Mouse (Mus musculus) lung, embryonic 16.5 days (tissue): ENCODE results near the gene Git2. TPM values are rescaled to one million over a fixed set of nuclear protein-coding genes. Genes with fewer than 3 reads are reported as not detected.

ENCODE experiments used
- ATAC-seq: fragments of 200-750 bp; cut with Nextera tagmentation; 2 replicates; pipeline ENCODE4 v1.8.0; 2017; ENCODE audit warnings: low read depth, mild to moderate bottlenecking, moderate library complexity
- H3K27ac ChIP-seq: fragments of 300-500 bp; sonication (generic); 2 replicates; pipeline ENCODE4 v1.5.1; 2014; ENCODE audit warnings: mild to moderate bottlenecking, control low read depth, low read length
- H3K27me3 ChIP-seq: fragments of 300-500 bp; sonication (generic); 2 replicates; pipeline ENCODE4 v1.6.1; 2014; ENCODE audit warnings: low read depth, low read length, mixed read lengths; ENCODE audit not compliant: control insufficient read depth, insufficient read depth
- H3K36me3 ChIP-seq: fragments of 300-500 bp; sonication (generic); 2 replicates; pipeline ENCODE4 v1.6.1; 2014; ENCODE audit warnings: low read length; ENCODE audit not compliant: control insufficient read depth, insufficient read depth
- H3K4me1 ChIP-seq: fragments of 300-500 bp; sonication (generic); replicated peaks from 2 replicates; pipeline ENCODE4 v1.6.1; 2014; ENCODE audit warnings: low read length, mixed read lengths; ENCODE audit not compliant: control insufficient read depth, insufficient read depth
- H3K4me2 ChIP-seq: fragments of 300-500 bp; sonication (generic); 2 replicates; pipeline ENCODE4 v1.6.1; 2014; ENCODE audit warnings: low read depth, low read length, control low read depth
- H3K4me3 ChIP-seq: fragments of 300-500 bp; sonication (generic); 2 replicates; pipeline ENCODE4 v1.5.1; 2014; ENCODE audit warnings: mild to moderate bottlenecking, low read length, control low read depth
- H3K9ac ChIP-seq: fragments of 300-500 bp; sonication (generic); 2 replicates; pipeline ENCODE4 v1.6.1; 2014; ENCODE audit warnings: low read length, control low read depth
- H3K9me3 ChIP-seq: fragments of 300-500 bp; sonication (generic); 2 replicates; pipeline ENCODE4 v1.6.1; 2016; ENCODE audit warnings: low read length; ENCODE audit not compliant: control insufficient read depth
- WGBS: fragments of 180-500 bp; shearing (Covaris S2); extraction: QIAGEN DNeasy Blood & Tissue Kit; methylation state at CpG from one replicate; pipeline ENCODE4 v1.1.7; 2014; 5-methylcytosine and 5-hydroxymethylcytosine counted together
- polyA plus RNA-seq: library from polyadenylated mRNA; unstranded; fragments of >200 nt; fragmentation: Nextera tagmentation; extraction: Ambion mirVana; gene quantifications from 2 replicates; pipeline ENCODE4 v1.2.1, GENCODE M21; 2015

Gene Git2
- polyA plus RNA-seq, 1 experiment from 2014 or later = 59.0 TPM

DNA sequence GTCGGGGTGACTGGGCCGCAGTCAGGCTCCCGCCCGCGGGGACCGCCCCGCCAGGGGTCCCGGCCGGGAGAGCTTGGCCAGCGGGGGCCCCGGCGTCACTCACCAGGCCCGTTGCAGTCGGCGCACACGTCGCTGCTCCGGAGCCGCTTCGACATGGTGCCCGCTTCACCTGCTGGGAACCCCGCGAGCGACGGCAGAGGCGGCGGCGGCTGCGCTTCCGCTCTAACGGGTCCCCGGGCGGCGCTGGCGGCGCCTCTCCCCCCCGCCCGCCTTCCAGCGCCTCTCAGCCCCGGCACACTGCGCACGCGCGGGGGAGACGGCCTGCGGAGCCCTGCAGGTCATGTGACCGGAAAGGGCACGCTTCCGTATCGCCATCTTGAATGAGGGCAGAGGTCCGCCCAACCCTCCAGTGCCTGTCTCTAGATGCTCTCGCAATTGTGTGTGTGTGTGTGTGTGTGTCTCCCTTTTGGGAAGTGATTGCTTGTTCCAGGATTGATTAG is 2.1 kb downstream of the Git2 start:
- 0% methylated on average over 43 of the region's 52 CpGs for WGBS
- Histone ChIP-seq H3K9me3 (no peaks in the 10 kb centered on the region), H3K27ac (peak overlapping the region; percentile 86), H3K27me3 (no peaks in the 10 kb centered on the region), H3K4me3 (peak overlapping the region; percentile 74), H3K4me1 (peaks cover 20% of the 10 kb centered on the region), H3K4me2 (peak overlapping the region; percentile 70), H3K9ac (peak overlapping the region; percentile 92), H3K36me3 (no peaks in the 10 kb centered on the region)
- ATAC-seq = peak; percentile 89

DNA sequence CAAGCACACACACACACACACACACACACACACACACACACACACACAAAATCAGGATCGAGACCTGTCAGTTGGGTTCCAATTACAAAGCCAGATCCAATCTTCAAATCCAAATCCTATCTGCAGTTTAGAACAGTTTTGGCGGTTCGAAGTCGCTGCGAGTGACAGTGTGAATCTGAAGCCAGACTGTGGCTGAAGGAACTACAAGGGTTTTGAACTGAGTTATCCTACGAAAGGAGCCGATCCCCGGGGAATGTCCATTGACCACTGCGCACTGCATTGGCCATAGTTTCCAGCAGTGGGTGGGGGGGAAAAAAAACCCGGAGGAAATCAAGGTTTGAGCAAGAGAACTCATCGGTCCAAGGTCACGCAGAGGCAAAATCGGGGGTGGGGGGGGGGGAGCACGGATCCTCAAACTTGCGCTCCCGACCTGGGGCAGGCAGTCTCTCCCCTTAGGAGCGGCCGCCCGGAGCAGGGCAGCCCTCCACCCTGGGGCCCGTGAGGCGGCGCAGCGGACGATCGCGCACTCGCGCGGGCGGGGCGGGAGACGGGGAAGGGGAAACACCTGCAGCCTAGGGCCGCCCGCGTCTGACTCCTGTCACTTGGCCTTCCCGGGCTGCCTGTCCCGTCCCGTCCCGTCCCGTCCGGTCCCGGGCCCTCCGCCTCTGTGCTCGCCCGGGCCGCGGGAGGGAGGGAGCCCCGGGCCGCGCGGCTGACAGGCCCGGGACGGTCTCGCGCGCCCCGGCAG is 2.7 kb downstream of the Git2 start:
- no peaks in the 10 kb centered on the region for H3K9me3 ChIP-seq
- H3K4me2 ChIP-seq = peak overlapping the region; percentile 70
- WGBS = under 1% methylated on average over 22 of the region's 57 CpGs
- H3K4me1 ChIP-seq = peaks cover 20% of the 10 kb centered on the region
- peak overlapping the region; percentile 74 for H3K4me3 ChIP-seq
- no peaks in the 10 kb centered on the region for H3K36me3 ChIP-seq
- ATAC-seq = peak; percentile 63
- peak overlapping the region; percentile 81 for H3K27ac ChIP-seq
- peak overlapping the region; percentile 92 for H3K9ac ChIP-seq
- H3K27me3 ChIP-seq = no peaks in the 10 kb centered on the region

DNA sequence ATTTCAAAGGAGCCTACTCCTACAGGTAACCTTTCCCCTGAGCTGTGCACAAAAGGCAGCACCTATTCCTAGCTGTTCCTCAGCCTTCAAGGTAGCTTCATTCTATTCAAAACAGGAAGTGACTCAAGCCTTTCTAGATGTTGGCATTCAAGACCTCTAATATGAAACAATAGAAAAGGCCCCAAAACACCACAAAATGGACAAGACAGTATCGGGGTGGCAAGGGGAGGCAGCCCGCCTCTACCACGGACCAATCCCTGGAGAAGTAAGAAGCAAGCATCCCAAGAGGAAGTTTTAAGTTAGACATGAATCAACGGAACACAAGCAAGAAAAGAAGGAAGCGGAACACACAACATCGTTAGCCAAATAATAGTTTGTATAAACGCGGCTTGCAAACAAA is 3.5 kb downstream of the Git2 start:
- Histone ChIP-seq H3K4me1 (peaks cover 20% of the 10 kb centered on the region), H3K9me3 (no peaks in the 10 kb centered on the region), H3K36me3 (no peaks in the 10 kb centered on the region; the same call in 1 of the 2 replicates), H3K4me3 (peak overlapping the region; percentile 74), H3K4me2 (peak overlapping the region; percentile 70), H3K27me3 (no peaks in the 10 kb centered on the region), H3K9ac (peak overlapping the region; percentile 92), H3K27ac (peak overlapping the region; percentile 36; the same call in 1 of the 2 replicates)
- 66% methylated on average over 8 of the region's 8 CpGs for WGBS
- no peak for ATAC-seq

DNA sequence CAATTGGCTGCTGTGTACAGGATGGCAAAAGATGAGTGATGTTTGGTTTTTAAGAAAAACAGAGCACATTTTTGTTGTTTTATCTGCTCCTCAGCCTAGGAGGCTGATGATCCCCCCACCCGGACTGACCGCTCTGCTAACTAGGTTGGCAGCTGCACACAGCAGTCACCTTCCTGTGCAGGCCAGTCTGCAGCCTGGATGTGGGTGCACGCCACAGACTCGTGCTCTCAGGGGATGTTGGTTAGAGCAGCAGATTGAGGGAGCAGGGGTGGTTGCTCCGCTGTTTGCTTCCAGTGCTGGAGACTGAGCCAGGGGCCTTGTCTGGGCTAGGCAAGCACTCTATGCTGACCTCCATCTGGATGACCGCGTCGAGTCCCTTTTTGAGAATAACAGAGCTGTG is 5.5 kb downstream of the Git2 start:
- WGBS = 86% methylated on average over 8 of the region's 8 CpGs
- H3K36me3 ChIP-seq = peaks cover 11% of the 10 kb centered on the region; the same call in 1 of the 2 replicates
- H3K27ac ChIP-seq = no peak overlapping the region
- H3K4me2 ChIP-seq = no peak overlapping the region
- H3K4me1 ChIP-seq = peaks cover 15% of the 10 kb centered on the region
- no peaks in the 10 kb centered on the region for H3K27me3 ChIP-seq
- ATAC-seq = no peak
- H3K9me3 ChIP-seq = no peaks in the 10 kb centered on the region
- H3K9ac ChIP-seq = no peak overlapping the region
- no peak overlapping the region for H3K4me3 ChIP-seq

DNA sequence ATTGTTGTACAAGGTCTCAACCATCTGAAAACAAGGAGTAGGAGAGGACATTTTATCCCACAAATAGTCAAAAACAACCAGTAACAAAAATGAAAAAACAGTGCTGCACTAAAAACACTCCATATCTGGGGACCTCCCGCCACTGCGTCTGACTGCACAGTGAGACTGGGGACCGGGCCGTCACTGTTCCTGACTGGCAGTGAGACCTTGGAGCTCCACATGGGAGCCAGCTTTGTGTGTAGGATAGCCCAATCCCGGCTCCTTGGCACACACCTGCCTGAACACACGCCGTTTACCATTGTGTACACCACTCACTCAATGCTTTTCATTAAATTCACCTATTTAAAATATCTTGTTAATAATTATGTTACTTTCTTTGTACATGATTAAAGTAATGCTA is 8.1 kb downstream of the Git2 start:
- ATAC-seq = no peak
- peaks cover 18% of the 10 kb centered on the region; the same call in 1 of the 2 replicates for H3K36me3 ChIP-seq
- no peak overlapping the region for H3K27ac ChIP-seq
- no peak overlapping the region for H3K4me3 ChIP-seq
- peaks cover 11% of the 10 kb centered on the region for H3K4me1 ChIP-seq
- no peak overlapping the region for H3K4me2 ChIP-seq
- no peak overlapping the region for H3K9ac ChIP-seq
- 86% methylated on average over 7 of the region's 7 CpGs for WGBS
- H3K9me3 ChIP-seq = no peaks in the 10 kb centered on the region
- H3K27me3 ChIP-seq = no peaks in the 10 kb centered on the region

DNA sequence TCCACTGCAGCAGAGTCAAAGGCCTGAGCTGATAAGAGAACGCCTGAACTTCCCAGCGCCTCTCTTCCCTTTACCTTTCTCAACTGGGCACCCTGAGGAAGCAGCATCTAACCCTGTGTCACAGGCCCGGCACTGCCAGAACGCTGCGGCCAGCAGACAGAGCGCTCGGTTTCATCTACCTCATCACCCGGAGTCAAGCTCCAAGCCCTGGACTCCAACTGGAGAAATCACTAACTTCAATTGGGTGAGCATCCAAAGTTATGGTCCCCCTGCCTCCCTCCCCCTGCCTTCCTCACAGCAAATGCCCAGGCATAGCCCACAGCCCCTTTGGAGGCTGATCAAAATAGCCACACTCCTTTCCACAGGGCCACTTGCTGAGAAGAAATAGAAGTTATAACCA is 8.6 kb downstream of the Git2 start:
- no peak for ATAC-seq
- no peaks in the 10 kb centered on the region for H3K9me3 ChIP-seq
- H3K27ac ChIP-seq = no peak overlapping the region
- 86% methylated on average over 8 of the region's 8 CpGs for WGBS
- H3K27me3 ChIP-seq = no peaks in the 10 kb centered on the region
- H3K4me3 ChIP-seq = no peak overlapping the region
- no peak overlapping the region for H3K9ac ChIP-seq
- H3K4me2 ChIP-seq = no peak overlapping the region
- H3K4me1 ChIP-seq = peaks cover 6% of the 10 kb centered on the region
- peaks cover 18% of the 10 kb centered on the region; the same call in 1 of the 2 replicates for H3K36me3 ChIP-seq

DNA sequence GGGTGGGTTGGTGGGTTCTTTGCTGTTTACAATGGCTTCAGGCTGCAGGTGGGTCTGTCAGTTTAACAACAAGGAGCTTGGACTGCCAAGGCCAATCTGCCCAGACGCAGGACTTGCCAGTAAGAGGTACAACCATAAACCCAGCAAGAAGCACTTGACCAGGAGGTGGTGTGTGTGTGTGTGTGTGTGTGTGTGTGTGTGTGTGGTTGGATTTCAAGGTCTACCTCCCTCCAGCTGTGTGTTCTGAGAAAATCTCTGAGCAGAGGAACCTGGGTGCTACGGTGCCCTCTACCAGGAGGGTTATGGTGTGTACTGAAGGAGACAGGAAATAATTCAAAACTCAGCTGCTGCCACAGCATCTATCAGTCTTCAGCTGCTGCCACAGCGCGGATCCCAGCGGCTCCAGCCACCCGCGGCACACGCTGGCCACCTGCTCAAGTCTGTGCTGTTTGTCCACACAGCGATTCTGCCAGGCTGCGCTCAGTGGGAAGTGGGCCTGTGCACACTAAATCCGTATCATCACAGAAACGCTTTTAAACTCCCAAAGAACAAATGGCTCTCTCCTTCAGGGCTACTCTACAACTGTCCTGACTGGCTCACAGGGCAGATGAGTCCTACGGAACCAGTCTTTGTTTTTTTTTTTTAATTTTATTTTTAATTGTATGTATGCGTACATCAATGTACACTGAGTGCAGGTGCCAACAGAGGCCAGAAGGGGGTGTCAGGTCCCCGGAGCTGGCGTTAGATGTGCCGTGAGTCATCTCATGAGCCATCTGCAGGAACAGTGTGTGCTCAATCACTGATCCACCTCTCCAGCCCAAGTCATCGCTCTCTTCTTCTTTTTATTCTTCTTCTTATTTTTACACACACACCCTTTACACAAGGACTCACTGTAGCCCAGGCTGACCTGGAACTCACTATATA is 10.2 kb downstream of the Git2 start:
- 84% methylated on average over 18 of the region's 18 CpGs for WGBS
- Histone ChIP-seq H3K4me3 (no peak overlapping the region), H3K4me2 (no peak overlapping the region), H3K27me3 (no peaks in the 10 kb centered on the region), H3K9ac (no peak overlapping the region), H3K4me1 (no peaks in the 10 kb centered on the region), H3K27ac (no peak overlapping the region), H3K36me3 (peaks cover 18% of the 10 kb centered on the region; the same call in 1 of the 2 replicates), H3K9me3 (no peaks in the 10 kb centered on the region)
- ATAC-seq = no peak

DNA sequence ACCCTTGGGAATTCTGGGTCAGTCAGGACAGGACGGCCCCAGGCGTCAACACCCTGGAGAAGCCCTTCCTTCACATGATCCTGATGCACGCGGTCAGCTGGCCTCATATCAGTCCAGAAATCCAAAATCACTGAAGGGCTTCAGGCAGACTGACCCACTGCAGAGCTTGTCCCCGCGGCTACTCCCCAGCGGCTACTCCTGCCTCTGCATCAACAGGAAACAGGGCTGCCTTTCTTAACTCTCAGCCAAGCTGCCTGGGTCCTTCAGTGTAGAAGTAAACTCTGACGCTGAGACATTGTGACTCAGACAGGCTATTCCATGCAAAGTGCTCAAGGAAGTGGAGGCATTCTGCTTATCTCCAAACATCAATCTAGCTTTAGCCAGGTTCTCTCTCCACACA is 13.3 kb downstream of the Git2 start:
- Histone ChIP-seq H3K36me3 (peaks cover 23% of the 10 kb centered on the region), H3K9ac (no peak overlapping the region), H3K27me3 (no peaks in the 10 kb centered on the region), H3K4me2 (no peak overlapping the region), H3K4me1 (no peaks in the 10 kb centered on the region), H3K27ac (peak overlapping the region; percentile 0; the same call in 1 of the 2 replicates), H3K9me3 (no peaks in the 10 kb centered on the region), H3K4me3 (no peak overlapping the region)
- WGBS = 62% methylated on average over 8 of the region's 8 CpGs
- peak; percentile 36; the same call in 1 of the 2 replicates for ATAC-seq

DNA sequence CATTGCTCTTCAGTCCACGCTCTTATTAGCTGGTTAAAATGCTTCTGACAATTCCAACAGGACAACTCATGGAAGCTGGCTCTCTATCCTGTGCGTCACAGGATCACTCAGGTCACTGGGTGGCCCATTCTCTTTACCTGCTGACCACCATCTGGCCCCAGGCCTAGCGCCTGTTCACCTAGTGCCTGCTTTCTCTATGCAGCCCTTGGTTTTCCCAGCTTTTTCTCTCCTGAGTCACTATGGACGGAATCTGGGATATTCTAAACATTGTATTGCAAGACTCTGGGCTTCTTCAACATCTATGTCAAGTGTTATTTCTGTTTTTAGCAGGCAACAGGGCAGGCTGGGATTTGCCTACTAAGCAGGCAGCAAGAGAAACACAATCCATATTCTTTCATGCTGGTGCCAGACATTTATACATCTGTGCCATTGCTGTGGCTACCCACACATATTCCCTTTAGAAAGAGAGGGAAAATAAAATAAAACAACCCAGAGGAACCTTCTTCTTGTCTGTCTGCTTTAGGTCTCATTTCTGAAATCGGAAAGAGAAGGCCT is 15.7 kb downstream of the Git2 start:
- WGBS = 91% methylated on average over 5 of the region's 5 CpGs
- Histone ChIP-seq H3K4me3 (no peak overlapping the region), H3K27me3 (no peaks in the 10 kb centered on the region), H3K4me1 (no peaks in the 10 kb centered on the region), H3K36me3 (peaks cover 24% of the 10 kb centered on the region), H3K9me3 (no peaks in the 10 kb centered on the region), H3K27ac (no peak overlapping the region), H3K9ac (no peak overlapping the region), H3K4me2 (no peak overlapping the region)
- ATAC-seq = no peak
